Mouse (Mus musculus): ENCODE results near the gene Gm438. TPM values are rescaled to one million over a fixed set of nuclear protein-coding genes. Genes with fewer than 3 reads are reported as not detected.

Gm438 gene
- polyA plus RNA-seq (2012; rRNA removed; ENCODE audit: low replicate concordance), result not detected in 2 replicates

GRCm38 (mm10) chr4:144786483-144786882 lies at the start of gene Gm438:
Gene Gm438, minus strand, starts transcription at chr4:144786583.

Other genes starting within 250 kb of the Gm438 start
- gene Gm13124, start 221.4 kb downstream of the Gm438 start, polyA plus RNA-seq (2012; rRNA removed; ENCODE audit: low replicate concordance), result not detected in 2 replicates
- gene Aadacl4, start 172.9 kb downstream of the Gm438 start, polyA plus RNA-seq (2012; rRNA removed; ENCODE audit: low replicate concordance), result not detected in 2 replicates
- not detected in 2 replicates for gene Gm436, start 100.2 kb downstream of the Gm438 start, polyA plus RNA-seq (2012; rRNA removed; ENCODE audit: low replicate concordance)
- not detected in 2 replicates for gene Gm13178, start 65.2 kb downstream of the Gm438 start, polyA plus RNA-seq (2012; rRNA removed; ENCODE audit: low replicate concordance)
- gene Dhrs3, start 106.2 kb upstream of the Gm438 start, polyA plus RNA-seq (2012; rRNA removed; ENCODE audit: low replicate concordance), result 56.1 and 64.8 TPM in 2 replicates

Data from duodenum, adult 2 months (tissue).